ENCODE assay signal across 16 mouse cellular contexts in the genomic region with DNA sequence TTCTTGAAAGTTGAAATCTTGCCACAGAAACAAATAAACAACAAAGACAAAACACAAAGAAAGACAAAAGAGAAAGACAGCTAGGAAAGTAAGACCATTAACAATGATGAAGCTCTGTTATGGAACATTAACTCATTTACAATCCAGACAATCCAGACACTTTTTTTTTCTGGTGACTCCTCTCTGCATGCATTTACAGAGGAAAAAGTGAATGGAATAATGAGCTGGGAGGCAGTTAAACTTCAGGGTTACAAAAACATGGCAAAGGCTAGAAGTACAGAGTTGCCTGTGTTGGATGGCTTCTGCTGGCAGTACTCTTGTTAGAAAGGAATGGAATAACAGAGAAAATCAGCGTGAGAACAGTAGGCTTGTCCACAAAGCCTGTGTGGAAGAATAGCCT.
"Had no signal": no experiment of that assay in that cellular context is flagged by ENCODE, and none has a peak within 500 bp of the region (broad histone marks: within the 10 kb centered on the region; RNA-seq: fewer than 3 reads in every experiment).

No protein-coding gene starts in this region.

- H3K27me3 ChIP-seq: liver, embryonic 15.5 days; lung, embryonic 15.5 days; megakaryocyte, embryonic 14.5 days; midbrain, embryonic 12.5 days; neural tube, embryonic 12.5 days had no signal

- DNase-seq: liver, postnatal 0 days; lung, adult 2 months; lung, postnatal 36 days; midbrain, embryonic 14.5 days; right cerebral cortex, postnatal 14 days; thymus, adult 18-20 months; thymus, postnatal 14 days; thymus, postnatal 36 days had no signal

- ATAC-seq: liver, postnatal 0 days; lung, postnatal 0 days had no signal

- H3K4me1 ChIP-seq: liver, embryonic 15.5 days; lung, embryonic 15.5 days; megakaryocyte, embryonic 14.5 days; midbrain, embryonic 12.5 days; neural tube, embryonic 12.5 days had no signal

- H3K4me3 ChIP-seq: liver, embryonic 15.5 days; lung, embryonic 15.5 days; megakaryocyte, embryonic 14.5 days; midbrain, embryonic 10.5 days; midbrain, embryonic 12.5 days; neural tube, embryonic 12.5 days had no signal

- H3K9me3 ChIP-seq: liver, embryonic 15.5 days; lung, embryonic 15.5 days; megakaryocyte, embryonic 14.5 days; midbrain, embryonic 10.5 days; midbrain, embryonic 12.5 days; neural tube, embryonic 12.5 days had no signal

- H3K9ac ChIP-seq: liver, embryonic 15.5 days; liver, postnatal 0 days; lung, embryonic 15.5 days; midbrain, embryonic 12.5 days; neural tube, embryonic 12.5 days had no signal

- H3K27ac ChIP-seq: liver, embryonic 15.5 days; lung, embryonic 15.5 days; macrophage; midbrain, embryonic 10.5 days; midbrain, embryonic 12.5 days; neural tube, embryonic 12.5 days had no signal

- H3K36me3 ChIP-seq: liver, embryonic 15.5 days; lung, embryonic 15.5 days; midbrain, embryonic 10.5 days; midbrain, embryonic 12.5 days; neural tube, embryonic 12.5 days had no signal

- H3K4me2 ChIP-seq: liver, embryonic 15.5 days; lung, embryonic 15.5 days; midbrain, embryonic 12.5 days; neural tube, embryonic 12.5 days had no signal
